Mouse (Mus musculus) Patski (cell line): ENCODE measurements around the gene Snx29. TPM values are rescaled to one million over a fixed set of nuclear protein-coding genes. Genes with fewer than 3 reads are reported as not detected.

Experiments
- ATAC-seq: fragments of 100-300 bp; one replicate; pipeline ENCODE4 v1.8.0; 2021
- CTCF ChIA-PET: fragments of 350-600 bp; sonication (Branson Sonifier 250); formaldehyde crosslinking; loops from one replicate; lab custom pipeline; 2022; ENCODE audit warnings: inconsistent platforms; lab: Charles Lee
- POLR2A ChIA-PET: fragments of 350-600 bp; sonication (Branson Sonifier 250); formaldehyde crosslinking; loops from one replicate; lab custom pipeline; 2022; ENCODE audit warnings: antibody characterized with exemption, inconsistent platforms; lab: Charles Lee
- DNase-seq: peaks from one replicate; pipeline ENCODE4 v3.0.0-alpha.2; 2011; ENCODE audit warnings: low read depth, low spot score
- H3K27me3 ChIP-seq: fragments of 371-371 bp; one replicate; pipeline ENCODE4 v1.5.1; 2021
- CTCF ChIP-seq: fragments of 100-300 bp; IDR thresholded peaks from one replicate; pipeline ENCODE4 v1.5.1; 2021
- in situ Hi-C: fragments of 300-500 bp; cut with MboI; formaldehyde crosslinking; loops from 3 replicates; pipeline ENCODE4 v1.11.1; 2018; ENCODE audit warnings: low pct_unique_long_range_greater_than_20kb, mixed read lengths
- polyA plus RNA-seq: library from polyadenylated mRNA; unstranded; gene quantifications from one replicate; pipeline ENCODE4 v1.2.3, GENCODE M21; 2021

Gene Snx29
- polyA plus RNA-seq, 1 experiment from 2014 or later: 11.9 TPM

DNA sequence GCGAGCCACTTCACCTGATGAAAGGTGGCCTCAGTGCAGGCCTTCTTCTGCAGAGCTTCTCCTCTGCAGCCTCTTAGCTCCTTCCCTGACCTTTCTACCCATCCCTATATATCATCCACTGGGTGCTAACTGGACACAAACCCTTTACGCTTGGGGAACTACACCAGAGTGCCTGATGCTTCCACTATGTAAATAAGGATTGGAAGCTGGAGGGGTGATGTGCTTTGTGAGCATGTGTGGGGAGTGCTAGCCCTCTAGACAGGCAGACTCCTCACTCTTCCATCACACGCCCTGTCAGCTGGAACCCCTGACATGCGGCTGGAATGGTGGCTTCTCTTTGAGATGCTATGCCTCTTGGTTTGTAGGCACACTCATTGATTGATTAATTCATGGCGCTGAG, 370.0 kb downstream of the Snx29 start:
- no peaks in the 10 kb centered on the region for H3K27me3 ChIP-seq
- TF ChIP-seq CTCF: no peak
- no peak for ATAC-seq
- in situ Hi-C loops: loop anchor here (10.0 kb wide), 2 partner anchors 228 to 502 kb away; no protein-coding TSS in a partner anchor
- DNase-seq: no peak
- ChIA-PET CTCF (interaction anchor here (1.0 kb wide), 1 partner anchor 22 kb away, joined by 4 read pairs; no protein-coding TSS in a partner anchor), POLR2A (no interaction called here)

- in situ Hi-C loops: loop anchor here (10.0 kb wide), 2 partner anchors 230 to 500 kb away; no protein-coding TSS in a partner anchor
- ChIA-PET CTCF (interaction anchor here (1.2 to 1.3 kb wide), 2 partner anchors 11 to 271 kb away, joined by 3 read pairs; no protein-coding TSS in a partner anchor), POLR2A (no interaction called here)
- H3K27me3 ChIP-seq: no peaks in the 10 kb centered on the region
- no peak for DNase-seq
- no peak for TF ChIP-seq CTCF
- ATAC-seq: no peak
Observed at GRCm38 (mm10) chr16:11694386-11694785, 371.7 kb downstream of the Snx29 start.

GRCm38 (mm10) chr16:11696767-11697166, 374.1 kb downstream of the Snx29 start:
- POLR2A ChIA-PET: no interaction called here

GRCm38 (mm10) chr16:11697710-11698357, 375.1 kb downstream of the Snx29 start:
- CTCF ChIA-PET: interaction anchor here (1.4 to 1.8 kb wide), 3 partner anchors 8 to 32 kb away, joined by 3 to 6 read pairs (median 6); no protein-coding TSS in a partner anchor
- TF ChIP-seq CTCF: peak; percentile 85
- POLR2A ChIA-PET: no interaction called here
- in situ Hi-C loops: loop anchor here (10.0 kb wide), 2 partner anchors 233 to 497 kb away; no protein-coding TSS in a partner anchor
- DNase-seq (no peak), ATAC-seq (peak; percentile 62)
- no peaks in the 10 kb centered on the region for H3K27me3 ChIP-seq

More at GRCm38 (mm10) chr16:11696767-11697166, 374.1 kb downstream of the Snx29 start:
- no peaks in the 10 kb centered on the region for H3K27me3 ChIP-seq
- no peak for ATAC-seq
- no peak for TF ChIP-seq CTCF
- CTCF ChIA-PET: interaction anchor here (1.4 to 1.8 kb wide), 2 partner anchors 9 to 17 kb away, joined by 6 read pairs; no protein-coding TSS in a partner anchor
- in situ Hi-C loops: loop anchor here (10.0 kb wide), 2 partner anchors 232 to 498 kb away; no protein-coding TSS in a partner anchor
- DNase-seq: no peak

DNA sequence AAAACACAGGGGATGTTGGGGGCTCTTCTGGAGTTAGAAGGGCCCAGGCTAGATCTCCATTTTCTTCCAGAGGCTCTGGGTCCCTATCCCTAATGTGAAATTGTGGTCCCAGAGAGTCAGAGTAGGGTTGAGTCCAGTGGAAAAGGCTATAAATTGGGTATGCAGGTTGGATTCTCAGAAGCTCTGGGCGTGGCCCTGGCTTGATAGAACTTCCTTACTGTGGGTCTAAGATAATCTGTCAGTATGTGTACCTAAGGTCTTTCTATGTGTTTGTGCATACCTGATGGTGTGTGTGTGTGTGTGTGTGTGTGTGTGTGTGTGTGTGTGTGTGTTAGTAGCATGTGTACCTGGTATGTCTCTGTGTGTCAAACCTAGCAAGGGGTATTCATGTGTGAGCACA, 378.9 kb downstream of the Snx29 start:
- no peak for DNase-seq
- TF ChIP-seq CTCF: no peak
- CTCF ChIA-PET: no interaction called here
- in situ Hi-C loops: no loop called here
- H3K27me3 ChIP-seq: no peaks in the 10 kb centered on the region
- POLR2A ChIA-PET: no interaction called here
- ATAC-seq: no peak

GRCm38 (mm10) chr16:11704096-11704495, 381.4 kb downstream of the Snx29 start:
- ATAC-seq: no peak
- ChIA-PET CTCF (interaction anchor here (1.6 kb wide), 1 partner anchor 10 kb away, joined by 3 read pairs; no protein-coding TSS in a partner anchor), POLR2A (no interaction called here)
- H3K27me3 ChIP-seq: no peaks in the 10 kb centered on the region
- in situ Hi-C loops: no loop called here
- DNase-seq: no peak
- TF ChIP-seq CTCF: no peak

- POLR2A ChIA-PET: no interaction called here
- no peak for TF ChIP-seq CTCF
Observed at GRCm38 (mm10) chr16:11705456-11705855, 382.7 kb downstream of the Snx29 start.

DNA sequence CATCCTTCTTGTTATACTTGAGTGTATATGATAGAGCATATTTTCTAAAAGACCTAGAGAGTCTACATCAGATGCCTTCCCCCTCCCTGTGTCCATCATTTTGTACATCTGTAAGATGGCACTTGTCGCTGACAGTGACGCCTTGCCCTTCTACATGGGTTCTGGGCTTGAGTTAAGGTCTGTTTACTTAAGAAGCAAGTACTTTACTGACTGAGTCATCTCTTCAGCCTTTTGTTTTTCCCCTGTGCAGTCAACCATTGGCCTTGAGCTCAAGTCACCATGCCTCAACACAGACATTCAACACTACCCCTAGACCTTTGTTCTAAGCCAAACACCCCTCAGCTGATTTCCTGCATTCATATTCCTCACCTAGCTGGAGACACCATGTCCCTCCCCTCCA, 385.4 kb downstream of the Snx29 start:
- ATAC-seq: peak; percentile 58
- in situ Hi-C loops: no loop called here

More at GRCm38 (mm10) chr16:11705456-11705855, 382.7 kb downstream of the Snx29 start:
- no peaks in the 10 kb centered on the region for H3K27me3 ChIP-seq
- no peak for ATAC-seq
- CTCF ChIA-PET: interaction anchor here (1.6 to 2.0 kb wide), 3 partner anchors 8 to 90 kb away, joined by 3 to 6 read pairs (median 5); no protein-coding TSS in a partner anchor
- in situ Hi-C loops: no loop called here
- no peak for DNase-seq

GRCm38 (mm10) chr16:11709382-11709781, 386.7 kb downstream of the Snx29 start:
- ATAC-seq (no peak), DNase-seq (no peak)
- POLR2A ChIA-PET: no interaction called here

More for the DNA sequence above, 385.4 kb downstream of the Snx29 start:
- ChIA-PET POLR2A (no interaction called here), CTCF (no interaction called here)
- DNase-seq: no peak
- H3K27me3 ChIP-seq: no peaks in the 10 kb centered on the region
- no peak for TF ChIP-seq CTCF

DNA sequence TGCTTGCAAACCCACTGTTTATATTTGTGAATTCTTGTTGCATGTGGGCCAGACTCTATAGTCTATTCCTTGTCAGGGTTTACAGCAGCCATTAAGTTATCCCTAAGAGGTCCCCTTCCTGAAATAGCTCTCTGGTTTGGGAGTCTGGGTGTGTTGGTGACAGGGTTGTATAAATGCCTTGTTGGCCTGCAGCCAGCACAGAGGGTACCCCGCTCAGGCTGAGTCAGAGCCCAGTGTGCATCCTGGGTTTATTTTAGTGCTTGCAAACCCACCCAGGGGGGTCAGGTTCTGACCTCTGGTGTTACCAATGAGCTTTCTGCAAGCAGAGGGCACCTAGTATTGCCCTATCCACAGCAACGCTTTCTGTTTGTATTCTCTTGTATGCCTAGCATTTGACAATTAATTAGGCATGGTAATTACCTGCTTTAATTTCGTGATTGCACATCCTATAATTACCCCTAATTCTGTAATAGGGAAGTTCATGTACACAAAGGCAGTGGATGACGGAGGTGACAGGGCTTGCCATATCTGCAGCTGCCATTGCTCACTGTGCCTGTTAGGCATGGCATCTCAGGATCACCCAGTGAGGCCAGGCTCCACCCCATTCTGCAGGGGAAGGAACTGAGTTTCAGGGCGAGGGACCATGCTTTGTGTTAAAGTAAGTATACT, 387.4 kb downstream of the Snx29 start:
- CTCF ChIA-PET: interaction anchor here (1.2 to 1.9 kb wide), 4 partner anchors 11 to 85 kb away, joined by 3 to 4 read pairs (median 3); no protein-coding TSS in a partner anchor
- DNase-seq (no peak), ATAC-seq (no peak)
- POLR2A ChIA-PET: no interaction called here
- in situ Hi-C loops: no loop called here
- H3K27me3 ChIP-seq: no peaks in the 10 kb centered on the region
- TF ChIP-seq CTCF: no peak

More at GRCm38 (mm10) chr16:11709382-11709781, 386.7 kb downstream of the Snx29 start:
- CTCF ChIA-PET: interaction anchor here (1.2 to 1.9 kb wide), 3 partner anchors 10 to 65 kb away, joined by 3 to 4 read pairs (median 3); no protein-coding TSS in a partner anchor
- TF ChIP-seq CTCF: no peak
- in situ Hi-C loops: no loop called here
- H3K27me3 ChIP-seq: no peaks in the 10 kb centered on the region
